Mouse (Mus musculus) heart, adult 11 months (tissue): ENCODE measurements around the gene Nlrp14.
A peak's percentile ranks its signal among the peaks of the same experiment; 100 is the strongest.
"Not testable (repeated sequence)": the region's sequence is repeated elsewhere in the genome, so short reads cannot be mapped to it uniquely, and the experiment has no call there.

Experiments used
- DNase-seq: peaks from one replicate; pipeline ENCODE4 v3.0.0; 2022

The Nlrp14 gene

GRCm38 (mm10) chr7:107166690-107167089 lies at the start of gene Nlrp14:
TSS of gene Nlrp14 (plus strand) at chr7:107166990.
- DNase-seq: no peak

DNA sequence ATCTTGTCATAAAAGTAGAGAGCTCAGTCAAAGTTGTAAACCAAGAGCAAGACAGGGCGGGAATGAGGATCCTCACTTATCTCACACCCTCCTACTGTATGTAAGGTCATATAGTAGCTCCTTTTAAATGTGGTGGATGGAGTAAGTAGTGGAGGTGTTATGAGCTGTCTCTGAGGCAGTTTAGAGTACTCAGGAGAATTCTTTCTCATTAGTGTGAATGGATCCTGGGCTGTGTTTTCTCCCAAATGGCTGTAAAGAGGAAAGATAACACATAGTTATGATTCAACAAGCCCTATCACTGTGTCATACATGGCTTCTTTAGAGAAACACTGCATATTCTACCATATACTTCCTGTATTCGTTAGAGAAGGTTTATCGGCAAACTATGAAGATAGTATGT lies 35.8 kb upstream of the Nlrp14 start, which contains the start of gene Olfr715:
Gene Olfr715 (minus strand): TSS at position 101 of the 400 bp plus-strand sequence.
- DNase-seq: not testable (repeated sequence)

DNA sequence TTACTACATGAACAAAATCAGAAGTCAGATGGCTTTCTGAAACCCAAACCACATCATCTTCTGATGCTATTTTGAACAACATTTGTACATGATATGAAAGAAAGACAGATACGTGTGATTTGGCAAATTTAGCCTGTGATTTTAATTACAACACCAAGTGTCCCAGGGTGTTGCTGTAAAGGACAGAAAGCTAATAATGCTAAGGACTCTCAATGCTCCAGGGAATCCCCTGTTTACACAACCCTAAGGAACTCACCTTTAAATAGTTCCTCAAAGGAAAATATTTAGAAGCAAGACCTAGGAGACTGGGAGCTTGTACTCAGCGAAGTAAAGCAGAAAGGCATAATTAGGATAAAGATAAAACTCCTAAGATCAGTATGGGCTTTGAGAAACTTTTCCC lies 28.8 kb upstream of the Nlrp14 start, which contains the start of gene Olfr716:
Gene Olfr716 (plus strand): TSS at position 301 of the 400 bp plus-strand sequence.
- DNase-seq: not testable (repeated sequence)

GRCm38 (mm10) chr7:107180406-107180805 lies 13.6 kb downstream of the Nlrp14 start:
- DNase-seq: no peak

DNA sequence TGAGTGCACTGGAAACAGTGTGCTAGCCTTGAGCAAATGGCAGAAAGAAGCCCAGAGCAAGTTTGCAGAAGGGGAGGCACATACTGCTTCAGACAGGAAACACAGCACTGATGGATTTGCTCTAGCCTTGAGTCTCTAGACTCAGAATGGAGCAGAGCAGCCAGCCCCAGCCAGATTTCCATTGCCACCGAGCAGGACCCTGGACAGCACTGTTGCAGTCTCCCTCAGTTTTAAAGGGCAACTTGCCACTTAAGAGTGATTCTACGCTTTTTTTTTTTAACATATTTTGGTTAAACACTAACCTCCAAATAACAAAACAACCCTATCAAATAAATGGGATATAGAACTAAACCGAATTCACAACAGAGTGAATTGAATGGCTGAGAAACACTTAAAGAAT lies 35.0 kb downstream of the Nlrp14 start:
- no peak for DNase-seq

- DNase-seq: no peak
These were observed 41.1 kb downstream of the Nlrp14 start for GRCm38 (mm10) chr7:107207843-107208242.

DNA sequence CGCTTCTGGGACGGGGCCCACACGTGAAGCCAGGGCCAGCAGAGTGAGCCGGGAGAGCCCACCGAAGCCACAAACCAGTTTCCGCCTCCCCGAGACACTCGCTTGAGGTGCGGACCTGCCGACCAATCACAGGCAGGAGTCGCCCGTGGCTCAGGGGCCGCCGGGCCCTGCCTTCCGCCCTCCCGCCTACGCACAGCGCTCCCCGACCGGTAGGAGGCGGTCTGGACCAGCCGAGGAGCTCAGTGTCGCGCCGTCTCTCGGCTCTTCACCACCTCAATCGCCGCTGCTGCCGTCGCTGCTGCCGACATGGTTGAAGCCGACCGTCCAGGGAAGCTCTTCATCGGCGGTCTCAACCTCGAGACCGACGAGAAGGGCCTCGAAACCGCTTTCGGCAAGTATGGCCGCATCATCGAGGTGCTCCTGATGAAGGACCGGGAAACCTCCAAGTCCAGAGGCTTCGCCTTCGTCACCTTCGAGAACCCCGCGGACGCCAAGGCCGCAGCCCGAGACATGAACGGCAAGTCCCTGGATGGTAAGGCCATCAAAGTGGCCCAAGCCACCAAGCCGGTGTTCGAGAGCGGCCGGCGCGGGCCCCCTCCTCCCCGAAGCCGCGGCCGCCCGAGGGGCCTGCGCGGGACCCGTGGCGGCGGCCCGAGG lies 42.5 kb downstream of the Nlrp14 start, which contains the start of gene Rbmxl2:
Gene Rbmxl2 (plus strand): TSS at position 242 of the 657 bp plus-strand sequence.
- DNase-seq: no peak

DNA sequence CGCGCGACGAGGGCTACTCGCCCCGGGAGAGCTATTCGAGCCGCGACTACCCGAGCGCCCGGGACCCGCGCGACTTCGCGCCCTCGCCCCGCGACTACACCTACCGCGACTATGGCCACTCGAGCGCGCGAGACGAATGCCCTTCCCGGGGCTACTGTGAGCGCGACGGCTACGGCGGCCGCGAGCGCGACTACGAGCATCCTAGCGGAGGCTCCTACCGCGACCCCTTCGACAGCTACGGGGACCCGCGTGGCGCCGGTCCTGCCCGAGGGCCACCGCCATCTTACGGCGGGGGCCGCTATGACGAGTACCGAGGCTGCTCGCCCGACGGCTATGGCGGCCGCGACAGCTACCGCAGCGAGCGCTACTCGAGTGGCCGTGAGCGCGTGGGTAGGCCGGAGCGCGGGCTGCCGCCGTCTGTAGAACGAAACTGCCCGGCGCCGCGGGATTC lies 43.4 kb downstream of the Nlrp14 start:
- no peak for DNase-seq

GRCm38 (mm10) chr7:107215723-107216122 lies 48.9 kb downstream of the Nlrp14 start:
- no peak for DNase-seq

GRCm38 (mm10) chr7:107216845-107217244 lies 50.1 kb downstream of the Nlrp14 start:
- no peak for DNase-seq

DNA sequence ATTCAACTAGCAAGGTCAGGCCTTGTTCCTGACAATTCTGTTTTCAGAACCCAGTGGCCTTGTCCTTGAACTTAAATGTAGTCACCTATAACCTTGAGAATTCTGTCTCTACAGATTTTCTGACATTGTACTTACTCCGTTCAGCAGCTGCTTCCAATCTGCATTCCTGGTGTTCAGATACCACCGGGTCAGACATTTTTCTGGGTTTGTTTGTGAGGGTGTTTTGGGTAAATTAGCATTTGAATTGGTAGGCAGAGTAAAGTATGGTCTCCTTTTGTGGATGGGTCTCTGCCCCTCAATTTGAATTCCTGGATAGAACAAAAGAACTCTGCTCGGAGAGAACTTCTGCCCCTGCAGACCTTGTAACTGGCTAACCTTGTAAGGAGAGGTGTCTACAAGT lies 70.1 kb downstream of the Nlrp14 start:
- no peak for DNase-seq

DNA sequence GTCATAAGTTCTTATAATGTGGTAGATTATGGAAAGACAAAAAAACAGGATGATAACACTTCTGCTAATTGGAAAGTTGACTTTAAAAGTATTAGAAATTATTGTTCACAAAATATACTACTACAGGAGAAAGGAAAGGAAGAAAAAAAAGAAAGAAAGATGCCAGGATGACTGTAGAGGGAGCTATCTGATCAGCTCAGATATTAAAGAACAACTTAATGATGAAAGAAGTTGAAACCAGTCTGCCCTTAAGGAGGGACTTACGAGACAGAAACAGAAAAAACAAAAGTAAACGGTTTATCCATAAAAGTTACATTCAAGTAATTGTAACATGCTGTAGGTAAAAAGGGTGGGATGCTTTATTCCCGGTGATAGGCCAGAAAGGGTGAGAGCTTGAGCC lies 70.7 kb downstream of the Nlrp14 start:
- no peak for DNase-seq

DNA sequence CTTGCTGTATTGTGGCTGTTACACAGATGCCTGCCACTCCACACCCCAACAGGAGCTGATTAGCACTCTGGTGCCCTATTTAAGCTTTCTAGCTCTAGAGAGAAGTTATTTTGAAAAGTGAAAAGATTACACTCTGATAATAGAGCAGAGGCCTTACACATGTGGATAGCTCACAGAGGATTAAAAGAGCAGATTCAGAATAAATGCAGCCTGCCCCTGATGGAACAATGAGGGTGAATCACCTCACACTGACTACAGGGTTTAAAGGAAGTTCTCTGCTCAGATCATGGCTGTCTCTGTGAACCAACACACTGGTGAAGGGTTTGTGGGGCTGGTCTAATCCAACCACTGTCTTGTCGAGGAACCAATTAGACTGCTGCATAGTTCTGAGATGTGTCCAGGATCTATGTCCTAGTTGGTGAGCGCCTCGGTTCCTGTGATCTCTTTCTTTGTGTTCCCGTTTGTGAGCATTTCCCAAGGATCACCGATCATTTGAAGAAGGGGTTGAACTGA lies 74.6 kb downstream of the Nlrp14 start:
- DNase-seq: peak; percentile 67
